Mouse (Mus musculus): ENCODE measurements around the gene Tnfsf13. TPM values are rescaled to one million over a fixed set of nuclear protein-coding genes. Genes with fewer than 3 reads are reported as not detected.
"Not testable (repeated sequence)": the region's sequence is repeated elsewhere in the genome, so short reads cannot be mapped to it uniquely, and the experiment has no call there.

Gene Tnfsf13
- polyA plus RNA-seq (2015; fragmentation: Nextera tagmentation; extraction: Ambion mirVana): 0.33 TPM in 1 of 2 replicates, not detected in the other

DNA sequence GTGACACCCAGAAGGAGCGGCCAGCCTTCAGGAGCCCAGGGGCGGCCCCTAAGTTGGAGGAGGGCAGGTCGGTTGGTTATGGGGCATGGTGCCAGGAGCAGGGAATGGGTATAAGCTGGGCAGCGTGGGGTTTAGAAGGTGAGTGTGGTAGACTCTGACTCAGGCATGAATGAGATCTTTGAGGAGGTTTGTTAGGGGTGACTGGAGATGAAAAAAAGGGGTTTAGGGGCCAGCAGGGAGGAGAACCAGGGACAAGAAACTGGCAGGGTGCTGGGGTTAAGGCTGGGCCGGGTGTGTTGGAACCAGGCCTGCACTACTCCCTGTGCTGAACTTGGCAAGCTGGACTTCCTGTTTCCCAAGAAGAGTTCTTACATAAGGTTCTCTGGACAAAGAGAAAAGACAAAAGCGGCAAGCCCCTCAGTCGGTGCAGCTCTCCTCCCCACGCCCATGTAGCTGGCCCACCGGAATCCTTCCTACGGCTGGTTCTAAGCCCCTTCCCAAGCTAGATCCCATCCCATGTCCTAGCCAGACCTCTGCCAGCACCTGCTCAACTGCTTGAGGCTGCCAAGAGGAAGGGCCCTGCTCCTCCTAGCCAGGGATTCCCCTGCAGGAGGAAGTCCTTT is at the start of gene Tnfsf13:
Gene Tnfsf13, minus strand, starts transcription at position 259 of the 623 bp plus-strand sequence.
- H3K4me1 ChIP-seq: peaks cover 46% of the 10 kb centered on the region
- 82% methylated on average over 10 of the region's 10 CpGs for WGBS
- H3K9ac ChIP-seq: peak within 1 kb of the TSS; percentile 48

DNA sequence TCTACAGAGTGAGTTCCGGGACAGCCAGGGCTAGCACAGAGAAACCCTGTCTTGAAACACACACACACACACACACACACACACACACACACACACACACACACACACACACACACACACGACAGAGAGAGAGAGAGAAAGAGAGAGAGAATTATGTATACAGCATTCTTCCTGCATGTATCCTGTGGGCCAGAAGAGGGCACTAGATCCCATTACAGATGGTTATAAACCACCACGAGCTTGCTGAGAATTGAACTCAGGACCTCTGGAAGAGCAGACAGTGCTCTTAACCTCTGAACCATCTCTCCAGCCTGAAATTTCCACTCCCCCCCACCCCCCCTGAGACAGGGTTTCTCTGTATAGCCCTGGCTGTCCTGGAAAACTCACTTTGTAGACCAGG is 45.8 kb upstream of the Tnfsf13 start:
- H3K27ac ChIP-seq; H3K27me3 ChIP-seq; ATAC-seq (ENCODE audit: low FRiP score, low read depth); H3K9ac ChIP-seq; H3K4me2 ChIP-seq (replicated peaks); H3K9me3 ChIP-seq; H3K4me1 ChIP-seq; H3K4me3 ChIP-seq: not testable (repeated sequence)
- peaks cover 36% of the 10 kb centered on the region for H3K36me3 ChIP-seq
- 76% methylated on average over 2 of the region's 3 CpGs for WGBS

More for the DNA sequence above, at the start of gene Tnfsf13:
- Histone ChIP-seq H3K27ac (peak within 1 kb of the TSS; percentile 22; the same call in 1 of the 2 replicates), H3K27me3 (no peaks in the 10 kb centered on the region), H3K4me3 (no peak within 1 kb of the TSS), H3K4me2 (replicated peaks) (peak within 1 kb of the TSS; percentile 21), H3K36me3 (no peaks in the 10 kb centered on the region), H3K9me3 (no peaks in the 10 kb centered on the region)
- no peak for ATAC-seq (ENCODE audit: low FRiP score, low read depth)

DNA sequence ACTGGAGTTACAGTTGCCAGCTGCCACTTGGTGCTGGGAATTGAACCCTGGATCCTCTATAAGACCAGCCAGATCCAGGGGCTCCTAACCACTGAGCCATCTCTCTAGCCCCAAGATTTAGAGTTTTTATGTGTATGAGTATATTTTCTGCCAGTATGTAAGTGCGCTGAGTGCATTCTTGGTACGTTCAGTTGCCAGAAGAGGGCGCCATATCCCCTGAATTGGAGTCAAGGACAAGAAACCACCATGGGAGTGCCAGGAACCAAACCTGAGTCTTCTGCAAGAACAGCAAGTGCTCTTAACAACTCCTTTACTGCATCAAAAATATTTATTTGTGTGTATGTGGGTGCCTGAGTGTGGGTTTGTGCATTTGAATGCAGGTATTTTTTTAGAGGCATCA is 43.5 kb upstream of the Tnfsf13 start:
- H3K9me3 ChIP-seq: no peaks in the 10 kb centered on the region
- H3K27me3 ChIP-seq: no peaks in the 10 kb centered on the region
- no peaks in the 10 kb centered on the region for H3K4me1 ChIP-seq
- no peak for ATAC-seq (ENCODE audit: low FRiP score, low read depth)
- H3K4me3 ChIP-seq: no peak overlapping the region
- WGBS: 25% methylated on average over 3 of the region's 3 CpGs
- H3K4me2 ChIP-seq (replicated peaks): no peak overlapping the region
- peaks cover 13% of the 10 kb centered on the region for H3K36me3 ChIP-seq
- no peak overlapping the region for H3K9ac ChIP-seq
- H3K27ac ChIP-seq: no peak overlapping the region

DNA sequence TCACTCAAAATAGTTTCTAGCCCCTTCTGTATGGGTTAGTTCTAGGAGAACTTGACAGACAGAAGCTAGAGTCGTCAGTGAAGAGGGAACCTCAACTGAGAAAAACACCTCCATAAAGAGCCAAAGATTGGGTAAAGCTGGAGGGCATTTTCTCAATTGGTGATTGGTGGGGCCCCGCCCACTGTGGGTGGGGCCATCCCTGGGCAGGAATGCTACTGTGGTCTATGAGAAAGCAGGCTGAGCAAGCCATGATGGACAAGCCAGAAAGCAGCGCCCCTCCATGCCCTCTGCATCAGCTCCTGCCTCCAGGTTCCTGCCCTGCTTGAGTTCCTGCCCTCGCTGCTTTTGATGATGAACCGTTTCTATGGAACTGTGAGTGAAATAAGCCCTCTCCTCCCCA is 40.4 kb upstream of the Tnfsf13 start:
- H3K9ac ChIP-seq: no peak overlapping the region
- no peaks in the 10 kb centered on the region for H3K9me3 ChIP-seq
- H3K36me3 ChIP-seq: no peaks in the 10 kb centered on the region
- H3K4me3 ChIP-seq: no peak overlapping the region
- 40% methylated on average over 5 of the region's 5 CpGs for WGBS
- ATAC-seq (ENCODE audit: low FRiP score, low read depth): no peak
- H3K27me3 ChIP-seq: no peaks in the 10 kb centered on the region
- no peak overlapping the region for H3K4me2 ChIP-seq (replicated peaks)
- H3K4me1 ChIP-seq: no peaks in the 10 kb centered on the region
- H3K27ac ChIP-seq: no peak overlapping the region

DNA sequence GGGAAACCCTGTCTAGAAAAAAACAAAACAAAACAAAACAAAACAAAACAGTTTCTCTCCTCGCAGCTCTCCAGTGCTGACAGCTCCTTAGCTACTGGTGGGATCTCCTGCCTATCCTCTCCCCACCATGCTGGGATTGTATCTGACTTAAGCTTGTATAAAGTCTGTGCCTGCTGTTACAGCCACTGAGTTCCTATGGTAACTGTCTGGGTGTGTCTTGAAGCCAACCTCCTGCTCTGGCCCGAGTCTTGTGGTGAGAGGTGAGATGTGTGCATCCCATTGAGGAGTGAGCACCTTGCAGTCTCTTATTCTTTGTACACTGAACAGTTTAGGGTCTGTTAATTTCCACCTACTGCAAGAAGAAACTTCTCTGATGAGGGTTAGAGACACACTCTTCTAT is 37.5 kb upstream of the Tnfsf13 start:
- Histone ChIP-seq H3K4me2 (replicated peaks) (no peak overlapping the region), H3K36me3 (no peaks in the 10 kb centered on the region), H3K4me1 (0 out of 2 replicates have a peak, but pooled peaks cover 4% of the 10 kb centered on the region), H3K4me3 (no peak overlapping the region), H3K9ac (no peak overlapping the region), H3K27me3 (no peaks in the 10 kb centered on the region), H3K9me3 (no peaks in the 10 kb centered on the region), H3K27ac (no peak overlapping the region)
- WGBS: 43% methylated on average over 2 of the region's 2 CpGs
- ATAC-seq (ENCODE audit: low FRiP score, low read depth): no peak

DNA sequence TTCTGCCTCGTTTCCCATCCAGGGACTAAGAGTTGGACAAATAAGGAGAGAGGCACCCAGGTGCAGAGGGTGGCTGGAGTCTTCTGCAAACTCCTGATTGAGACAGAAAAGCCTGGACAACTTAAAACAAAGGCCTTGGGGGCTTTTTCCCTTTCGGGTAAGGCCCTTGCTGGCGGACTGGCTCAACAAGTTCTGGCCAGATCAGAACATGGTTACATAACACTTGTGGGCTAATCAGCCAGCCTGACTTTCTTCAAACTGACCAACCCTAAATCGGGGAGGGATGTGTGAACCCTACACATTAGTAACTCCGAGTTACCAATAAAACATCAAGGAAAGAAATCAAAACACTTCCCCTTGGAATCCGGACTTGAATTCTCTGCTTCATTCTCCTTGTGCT is 35.3 kb upstream of the Tnfsf13 start:
- Histone ChIP-seq H3K4me1 (peaks cover 9% of the 10 kb centered on the region), H3K4me2 (replicated peaks) (no peak overlapping the region), H3K9ac (no peak overlapping the region), H3K4me3 (no peak overlapping the region), H3K27ac (no peak overlapping the region), H3K9me3 (no peaks in the 10 kb centered on the region), H3K36me3 (no peaks in the 10 kb centered on the region), H3K27me3 (no peaks in the 10 kb centered on the region)
- WGBS: 67% methylated on average over 6 of the region's 6 CpGs
- no peak for ATAC-seq (ENCODE audit: low FRiP score, low read depth)

DNA sequence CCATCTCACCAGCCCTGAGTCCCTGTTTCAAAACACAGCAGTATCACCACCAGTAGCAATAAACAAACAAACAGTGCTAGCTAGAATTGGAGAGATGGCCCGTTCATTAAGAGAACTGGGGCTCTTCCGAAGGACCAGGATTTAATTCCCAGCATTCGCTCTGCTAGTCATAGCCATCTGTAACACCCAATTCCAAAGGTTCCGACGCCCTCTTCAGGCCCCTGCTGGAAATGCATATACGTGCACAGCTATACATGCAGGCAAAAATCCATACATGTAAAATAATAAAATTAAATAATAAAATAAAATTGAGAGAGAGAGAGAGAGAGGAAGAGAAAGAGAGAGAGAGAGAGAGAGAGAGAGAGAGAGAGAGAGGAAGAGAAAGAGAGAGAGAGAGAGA is 33.8 kb upstream of the Tnfsf13 start:
- Histone ChIP-seq H3K36me3 (no peaks in the 10 kb centered on the region), H3K27me3 (no peaks in the 10 kb centered on the region), H3K9me3 (no peaks in the 10 kb centered on the region), H3K4me3 (no peak overlapping the region), H3K9ac (no peak overlapping the region), H3K27ac (no peak overlapping the region), H3K4me1 (peaks cover 17% of the 10 kb centered on the region), H3K4me2 (replicated peaks) (no peak overlapping the region)
- ATAC-seq (ENCODE audit: low FRiP score, low read depth): no peak
- 74% methylated on average over 6 of the region's 6 CpGs for WGBS

DNA sequence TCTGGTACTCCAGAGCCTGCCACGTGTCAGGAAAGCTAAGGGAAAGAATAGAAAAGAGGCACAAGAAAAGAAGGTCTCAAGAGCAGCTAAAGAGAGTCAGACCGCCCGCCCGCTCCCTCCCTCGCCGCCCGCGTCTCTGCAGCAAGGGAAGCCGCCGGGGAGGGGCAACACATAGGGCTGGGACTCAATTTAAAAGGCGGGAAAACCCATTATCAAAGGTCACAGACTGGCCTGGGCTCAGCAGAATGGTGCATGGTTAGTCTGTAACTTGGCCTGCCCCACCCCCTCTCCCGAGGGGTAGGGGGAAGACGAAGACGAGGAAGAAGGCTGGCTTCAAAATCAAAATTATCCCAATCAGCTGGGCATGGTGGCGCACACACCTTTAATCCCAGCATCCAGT is 33.1 kb upstream of the Tnfsf13 start:
- Histone ChIP-seq H3K36me3 (no peaks in the 10 kb centered on the region), H3K4me3 (no peak overlapping the region), H3K4me2 (replicated peaks) (no peak overlapping the region), H3K27ac (no peak overlapping the region), H3K4me1 (peaks cover 17% of the 10 kb centered on the region), H3K9me3 (no peaks in the 10 kb centered on the region), H3K9ac (no peak overlapping the region), H3K27me3 (no peaks in the 10 kb centered on the region)
- no peak for ATAC-seq (ENCODE audit: low FRiP score, low read depth)
- 30% methylated on average over 15 of the region's 15 CpGs for WGBS

DNA sequence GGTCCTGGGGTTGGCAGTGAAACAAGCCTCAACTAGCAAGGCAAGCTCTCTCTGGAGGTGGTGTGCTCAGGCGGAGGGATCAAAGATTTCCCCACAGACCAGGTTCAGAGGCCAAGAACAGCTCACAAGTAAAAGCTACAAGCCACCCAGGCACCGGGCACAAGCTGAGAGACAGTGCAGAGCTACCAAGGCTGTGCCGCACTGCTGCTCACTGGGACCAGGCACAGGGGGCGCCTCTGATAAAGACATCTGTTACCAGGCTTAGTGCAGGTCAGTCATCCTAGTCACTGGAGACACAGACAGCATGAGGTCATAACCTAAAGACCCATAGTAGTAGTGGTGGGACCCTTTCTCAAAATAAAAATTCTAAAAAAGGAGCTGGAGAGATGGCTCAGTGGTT is 31.4 kb upstream of the Tnfsf13 start:
- ATAC-seq (ENCODE audit: low FRiP score, low read depth): no peak
- H3K9me3 ChIP-seq: no peaks in the 10 kb centered on the region
- H3K4me1 ChIP-seq: peaks cover 17% of the 10 kb centered on the region
- H3K27me3 ChIP-seq: no peaks in the 10 kb centered on the region
- no peaks in the 10 kb centered on the region for H3K36me3 ChIP-seq
- WGBS: 77% methylated on average over 4 of the region's 4 CpGs
- no peak overlapping the region for H3K27ac ChIP-seq
- no peak overlapping the region for H3K4me2 ChIP-seq (replicated peaks)
- H3K4me3 ChIP-seq: no peak overlapping the region
- no peak overlapping the region for H3K9ac ChIP-seq

DNA sequence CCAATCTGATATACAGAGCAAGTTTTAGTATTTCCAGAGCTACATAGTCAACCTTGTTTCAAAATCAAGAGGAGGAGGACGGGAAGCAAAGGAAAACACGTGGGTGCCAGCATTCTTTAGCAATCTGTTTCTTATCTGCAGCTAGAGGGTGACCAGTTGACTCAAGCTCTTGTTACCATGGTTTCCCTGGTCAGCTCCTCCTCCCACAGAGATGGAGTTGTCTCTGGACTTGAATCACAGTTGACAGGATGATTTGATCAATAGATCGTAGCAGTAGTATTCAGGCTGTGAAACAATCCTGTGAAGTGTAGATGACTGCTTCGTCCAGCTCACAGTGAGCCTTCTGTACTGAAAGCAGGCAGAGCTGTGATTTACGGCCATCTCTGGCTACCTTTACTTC is 30.3 kb upstream of the Tnfsf13 start:
- WGBS: 14% methylated on average over 5 of the region's 5 CpGs
- Histone ChIP-seq H3K4me1 (peaks cover 17% of the 10 kb centered on the region), H3K36me3 (no peaks in the 10 kb centered on the region), H3K4me3 (no peak overlapping the region), H3K9ac (no peak overlapping the region), H3K4me2 (replicated peaks) (peak overlapping the region; percentile 4; the same call in 1 of the 2 replicates), H3K27ac (peak overlapping the region; percentile 39; the same call in 1 of the 2 replicates), H3K9me3 (no peaks in the 10 kb centered on the region), H3K27me3 (no peaks in the 10 kb centered on the region)
- ATAC-seq (ENCODE audit: low FRiP score, low read depth): no peak

DNA sequence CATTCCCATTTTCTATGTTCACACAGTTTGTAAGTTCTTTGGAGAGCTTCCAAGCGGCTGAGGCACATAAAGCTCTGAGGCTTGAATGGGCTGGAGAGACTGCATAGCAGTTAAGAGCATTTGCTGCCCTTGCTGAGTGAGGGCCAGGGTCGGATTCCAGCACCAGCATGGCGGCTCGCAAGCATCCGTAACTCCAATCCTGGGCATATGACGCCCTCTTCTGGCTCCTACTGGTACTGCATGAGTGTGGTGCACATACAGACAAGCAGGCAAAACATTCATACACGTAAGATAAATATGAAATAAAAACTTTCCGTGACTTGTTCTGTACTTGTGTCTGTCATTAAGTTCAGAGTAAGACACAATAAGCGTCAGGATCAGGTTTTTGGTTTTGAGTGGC is 29.9 kb upstream of the Tnfsf13 start:
- Histone ChIP-seq H3K4me1 (peaks cover 17% of the 10 kb centered on the region), H3K4me2 (replicated peaks) (peak overlapping the region; percentile 4; the same call in 1 of the 2 replicates), H3K9me3 (no peaks in the 10 kb centered on the region), H3K27ac (peak overlapping the region; percentile 39), H3K36me3 (no peaks in the 10 kb centered on the region), H3K27me3 (no peaks in the 10 kb centered on the region), H3K4me3 (no peak overlapping the region), H3K9ac (no peak overlapping the region)
- no peak for ATAC-seq (ENCODE audit: low FRiP score, low read depth)
- WGBS: 56% methylated on average over 9 of the region's 9 CpGs

DNA sequence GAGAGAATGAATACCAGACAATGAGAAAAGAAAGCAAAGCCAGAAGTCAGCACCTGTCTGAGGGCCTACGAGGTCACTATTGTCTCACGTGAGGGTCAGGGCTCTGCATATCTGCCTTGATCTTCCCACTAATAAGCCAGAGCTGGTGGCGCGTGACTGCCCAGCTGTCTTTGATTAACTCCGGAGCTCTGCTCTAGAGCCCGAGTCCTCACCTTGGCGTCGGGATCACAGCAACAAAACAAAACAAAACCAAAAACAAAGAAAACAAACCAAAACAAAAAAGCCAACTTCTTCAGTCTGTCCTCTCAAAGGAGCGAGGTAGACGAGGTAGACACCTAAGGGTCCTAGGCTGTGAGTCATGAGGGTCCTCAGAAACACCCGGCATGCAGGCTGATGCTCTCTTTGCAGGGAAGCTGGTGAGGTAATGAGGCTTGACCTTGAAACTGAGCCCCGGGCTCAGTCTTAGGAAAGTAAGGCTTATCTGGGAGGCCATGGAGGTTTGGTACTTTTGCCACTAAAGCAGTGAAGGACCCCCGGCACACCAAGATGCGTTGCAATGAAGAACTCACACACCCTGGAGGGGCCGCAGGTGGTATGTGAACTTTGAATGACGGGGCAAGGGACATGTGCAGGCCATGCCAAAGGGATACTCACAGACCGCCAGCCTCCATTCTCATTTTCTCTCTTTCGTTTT is 29.2 kb upstream of the Tnfsf13 start:
- H3K9me3 ChIP-seq: no peaks in the 10 kb centered on the region
- peak overlapping the region; percentile 25; the same call in 1 of the 2 replicates for H3K4me2 ChIP-seq (replicated peaks)
- H3K36me3 ChIP-seq: no peaks in the 10 kb centered on the region
- WGBS: 45% methylated on average over 18 of the region's 18 CpGs
- H3K27ac ChIP-seq: no peak overlapping the region; the same call in 1 of the 2 replicates
- no peak for ATAC-seq (ENCODE audit: low FRiP score, low read depth)
- H3K4me1 ChIP-seq: peaks cover 19% of the 10 kb centered on the region
- H3K27me3 ChIP-seq: no peaks in the 10 kb centered on the region
- no peak overlapping the region for H3K4me3 ChIP-seq
- H3K9ac ChIP-seq: no peak overlapping the region
